Mouse (Mus musculus) liver, adult 2 months (tissue): Measurements from ENCODE around the gene Mrpl23. TPM values are rescaled to one million over a fixed set of nuclear protein-coding genes. Genes with fewer than 3 reads are reported as not detected.

Experiments
- DNase-seq: peaks from one replicate; pipeline ENCODE4 v3.0.0-alpha.2; 2011; ENCODE audit warnings: low read depth, low spot score; ENCODE audit errors: extremely low read depth
- H3K27ac ChIP-seq: fragments of 200-500 bp; replicated peaks from 2 replicates; pipeline ENCODE4 v1.5.1; 2012; ENCODE audit warnings: low read depth, mild to moderate bottlenecking, control low read depth, inconsistent platforms, low read length; ENCODE audit not compliant: insufficient read depth
- H3K27me3 ChIP-seq: fragments of 200-500 bp; 2 replicates; pipeline ENCODE4 v1.6.1; 2012; ENCODE audit warnings: mild to moderate bottlenecking, moderate library complexity, low read length, inconsistent platforms; ENCODE audit not compliant: control insufficient read depth, insufficient read depth
- H3K36me3 ChIP-seq: fragments of 200-500 bp; 2 replicates; pipeline ENCODE4 v1.6.1; 2012; ENCODE audit warnings: low read length, inconsistent platforms; ENCODE audit not compliant: control insufficient read depth, insufficient read depth
- H3K4me1 ChIP-seq: fragments of 200-500 bp; 2 replicates; pipeline ENCODE4 v1.6.1; 2011; ENCODE audit warnings: low read length; ENCODE audit not compliant: control insufficient read depth, insufficient read depth
- H3K4me3 ChIP-seq: fragments of 200-500 bp; 2 replicates; pipeline ENCODE4 v1.5.1; 2011; ENCODE audit warnings: low read depth, mild to moderate bottlenecking, control low read depth, low read length, moderate library complexity; ENCODE audit not compliant: insufficient read depth
- H3K79me2 ChIP-seq: fragments of 200-500 bp; 2 replicates; pipeline ENCODE4 v1.6.1; 2012; ENCODE audit warnings: inconsistent platforms, mild to moderate bottlenecking, low read length, moderate library complexity; ENCODE audit not compliant: control insufficient read depth, insufficient read depth
- H3K9ac ChIP-seq: fragments of 200-500 bp; 2 replicates; pipeline ENCODE4 v1.6.1; 2012; ENCODE audit warnings: low read depth, mild to moderate bottlenecking, control low read depth, inconsistent platforms, low read length
- CTCF ChIP-seq: fragments of 200-500 bp; IDR thresholded peaks from 2 replicates; pipeline ENCODE4 v1.5.1; 2011; ENCODE audit warnings: low read depth, low read length, control low read depth
- POLR2A ChIP-seq: fragments of 200-500 bp; IDR thresholded peaks from 2 replicates; pipeline ENCODE4 v1.6.1; 2011; ENCODE audit warnings: low read length, control low read depth; ENCODE audit not compliant: insufficient read depth; ENCODE audit errors: extremely low read depth
- WGBS: fragments of 180-500 bp; shearing (Covaris S2); methylation state at CpG from one replicate; pipeline ENCODE4 v1.1.7; 2018; 5-methylcytosine and 5-hydroxymethylcytosine counted together
- polyA plus RNA-seq: library from polyadenylated mRNA; depleted of rRNA; stranded (reverse); fragments of >200 nt; gene quantifications from 2 replicates; pipeline ENCODE4 v1.2.3, GENCODE M21; 2012; rRNA removed
- total RNA-seq: library from RNA; depleted of rRNA; stranded (reverse); fragments of >200 nt; gene quantifications from 2 replicates; pipeline ENCODE4 v1.2.3, GENCODE M21; 2014; rRNA removed

Gene Mrpl23
- total and polyA plus RNA-seq, 2 experiments: 7.6 to 45.0 TPM

GRCm38 (mm10) chr7:142588282-142588941 is 55.9 kb downstream of the Mrpl23 start:
- Histone ChIP-seq H3K36me3 (no peaks in the 10 kb centered on the region), H3K4me1 (no peaks in the 10 kb centered on the region), H3K27ac (no peak overlapping the region), H3K4me3 (no peak overlapping the region), H3K9ac (no peak overlapping the region), H3K27me3 (no peaks in the 10 kb centered on the region), H3K79me2 (no peaks in the 10 kb centered on the region)
- TF ChIP-seq POLR2A (no peak), CTCF (no peak)
- no peak for DNase-seq
- 91% methylated on average over 9 of the region's 9 CpGs for WGBS

Other genes starting within 250 kb of the Mrpl23 start
- not detected in 2 replicates for gene Krtap5-1, start 235.6 kb upstream of the Mrpl23 start, total RNA-seq
- gene Krtap5-1, start 235.6 kb upstream of the Mrpl23 start, polyA plus RNA-seq: not detected in 2 replicates
- not detected in 2 replicates for gene Krtap5-4, start 229.1 kb upstream of the Mrpl23 start, total RNA-seq
- not detected in 2 replicates for gene Krtap5-4, start 229.1 kb upstream of the Mrpl23 start, polyA plus RNA-seq
- gene Ifitm10, start 158.9 kb upstream of the Mrpl23 start, total RNA-seq: 0.54 and 0.65 TPM in 2 replicates
- 0.71 and 1.00 TPM in 2 replicates for gene Ifitm10, start 158.9 kb upstream of the Mrpl23 start, polyA plus RNA-seq
- 126 and 130 TPM in 2 replicates for gene Gm49369, start 150.0 kb upstream of the Mrpl23 start, total RNA-seq
- 0.38 TPM in 1 of 2 replicates, not detected in the other for gene Gm49369, start 150.0 kb upstream of the Mrpl23 start, polyA plus RNA-seq
- gene Ctsd, start 144.6 kb upstream of the Mrpl23 start, total RNA-seq: 215 and 244 TPM in 2 replicates
- 355 and 444 TPM in 2 replicates for gene Ctsd, start 144.6 kb upstream of the Mrpl23 start, polyA plus RNA-seq
- not detected in 2 replicates for gene Syt8, start 97.8 kb upstream of the Mrpl23 start, total RNA-seq
- not detected in 2 replicates for gene Syt8, start 97.8 kb upstream of the Mrpl23 start, polyA plus RNA-seq
- gene Tnni2, start 90.9 kb upstream of the Mrpl23 start, total RNA-seq: 10.1 TPM in 1 of 2 replicates, not detected in the other
- gene Tnni2, start 90.9 kb upstream of the Mrpl23 start, polyA plus RNA-seq: not detected in 2 replicates
- gene Lsp1, start 71.9 kb upstream of the Mrpl23 start, total RNA-seq: 1.4 and 1.8 TPM in 2 replicates
- gene Lsp1, start 71.9 kb upstream of the Mrpl23 start, polyA plus RNA-seq: 3.1 and 6.0 TPM in 2 replicates
- gene Tnnt3, start 33.9 kb upstream of the Mrpl23 start, total RNA-seq: 6.4 TPM in 1 of 2 replicates, not detected in the other
- not detected in 2 replicates for gene Tnnt3, start 33.9 kb upstream of the Mrpl23 start, polyA plus RNA-seq
- gene Igf2, start 134.1 kb downstream of the Mrpl23 start, total RNA-seq: 0.20 and 0.37 TPM in 2 replicates
- gene Igf2, start 134.1 kb downstream of the Mrpl23 start, polyA plus RNA-seq: 1.2 and 1.3 TPM in 2 replicates
- not detected in 2 replicates for gene Gm49394, start 137.3 kb downstream of the Mrpl23 start, total RNA-seq
- not detected in 2 replicates for gene Gm49394, start 137.3 kb downstream of the Mrpl23 start, polyA plus RNA-seq
- not detected in 2 replicates for gene Ins2, start 210.7 kb downstream of the Mrpl23 start, total RNA-seq
- not detected in 2 replicates for gene Ins2, start 210.7 kb downstream of the Mrpl23 start, polyA plus RNA-seq